In the genomic region with DNA sequence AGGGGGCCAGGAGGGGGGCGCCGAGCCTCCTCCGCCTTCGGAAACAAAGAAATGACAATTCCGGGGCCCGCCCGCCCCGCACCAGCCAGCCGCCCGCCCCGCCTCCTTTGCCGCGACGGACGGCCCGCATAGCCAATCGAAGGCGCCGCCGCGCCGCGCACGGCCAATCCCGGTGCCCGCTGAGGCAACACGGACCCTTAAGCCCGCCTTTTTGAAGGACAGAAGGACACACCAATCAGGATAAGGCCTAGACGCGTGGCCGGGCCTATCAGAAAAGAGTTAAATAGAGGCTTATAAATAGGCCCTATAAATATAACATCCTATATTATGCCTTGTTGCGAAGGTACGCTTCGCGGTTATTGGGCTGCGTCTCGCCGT, we compare ENCODE assay signal across 8 mouse cellular contexts. TPM values are rescaled to one million over a fixed set of nuclear protein-coding genes. Genes with fewer than 3 reads are reported as not detected.
A peak's percentile ranks its signal among the peaks of the same experiment; 100 is the strongest.
DNase-seq lines count a peak whose midpoint lies in the region; ATAC-seq and TF ChIP-seq lines count a peak whose summit lies in the region.

Gene Maco1 (minus strand): TSS at position 87 of the 378 bp plus-strand sequence.

- peak; percentile 98 for DNase-seq in adipocyte (ENCODE audit: low spot score)
- DNase-seq in gastrocnemius, postnatal 10 days: peak; percentile 98
- peak; percentile 100 for DNase-seq in intestine, embryonic 14.5 days (ENCODE audit: low spot score)
- peak; percentile 100 for DNase-seq in left cerebral cortex, postnatal 14 days (ENCODE audit: low spot score in 2 of 2)
- peak; percentile 98 for DNase-seq in mesoderm, embryonic 11.5 days (ENCODE audit: low read depth, low spot score)
- peak; percentile 99 for DNase-seq in right cerebral cortex, postnatal 36 days (ENCODE audit: low spot score in 2 of 2)
- DNase-seq in yolk sac, embryonic 10.5 days (ENCODE audit: low spot score): peak; percentile 99

- no peaks in the 10 kb centered on the region for H3K36me3 ChIP-seq in intestine, embryonic 14.5 days (ENCODE audit: control insufficient read depth, insufficient read depth, low read length)

- H3K9ac ChIP-seq in intestine, embryonic 14.5 days (ENCODE audit: low read length): peak within 1 kb of the TSS; percentile 91

- peak within 1 kb of the TSS; percentile 75 for H3K4me2 ChIP-seq in intestine, embryonic 14.5 days (ENCODE audit: low read length)

- no peaks in the 10 kb centered on the region for H3K27me3 ChIP-seq in intestine, embryonic 14.5 days (replicated peaks; ENCODE audit: control insufficient read depth, insufficient read depth, low read length)

- peaks cover 2% of the 10 kb centered on the region; the same call in 1 of the 2 replicates for H3K4me1 ChIP-seq in cortical plate, adult 2 months (ENCODE audit: control insufficient read depth, insufficient read depth, low read length)
- H3K4me1 ChIP-seq in intestine, embryonic 14.5 days (replicated peaks; ENCODE audit: control insufficient read depth, insufficient read depth, low read length): peaks cover 14% of the 10 kb centered on the region

- intact Hi-C loops in left cerebral cortex, postnatal 14 days (cut with DNase I): loop anchor here (2.0 kb wide), 1 partner anchor 70 kb away; the partner anchor contains the start of gene Rsrp1

- H3K27ac ChIP-seq in cortical plate, adult 2 months (ENCODE audit: insufficient read depth, low read length): peak within 1 kb of the TSS; percentile 98
- H3K27ac ChIP-seq in intestine, embryonic 14.5 days (ENCODE audit: low read depth): peak within 1 kb of the TSS; percentile 88

- H3K4me3 ChIP-seq in cortical plate, adult 2 months (ENCODE audit: insufficient read depth, low read length): peak within 1 kb of the TSS; percentile 46
- H3K4me3 ChIP-seq in intestine, embryonic 14.5 days (ENCODE audit: low read depth, low read length): peak within 1 kb of the TSS; percentile 93

- H3K9me3 ChIP-seq in intestine, embryonic 14.5 days (ENCODE audit: control insufficient read depth, low read length): no peaks in the 10 kb centered on the region

- no peak for TF ChIP-seq POLR2A in cortical plate, adult 2 months (IDR thresholded peaks at IDR 0.05; ENCODE audit: extremely low read depth, insufficient read depth, low read length)

- WGBS in intestine, embryonic 14.5 days: under 1% methylated on average over 35 of the region's 38 CpGs

- no peak for TF ChIP-seq CTCF in cortical plate, adult 2 months (IDR thresholded peaks at IDR 0.05; ENCODE audit: extremely low read depth, insufficient read depth, low read length)

- peak; percentile 97 for ATAC-seq in intestine, embryonic 14.5 days (replicated peaks; ENCODE audit: low FRiP score, low TSS enrichment, low read depth)

RNA-seq across cellular contexts. Expression of gene Maco1, which starts in this region (rescaled TPM):
- 42.2 and 47.0 TPM in 2 replicates for polyA plus RNA-seq in cortical plate, adult 2 months (2012; rRNA removed)
- 10 to 100 TPM; 16.7 to 22.2 TPM for total RNA-seq in gastrocnemius, postnatal 10 days (2021)
- polyA plus RNA-seq in intestine, embryonic 14.5 days (2014; fragmentation: Nextera tagmentation; extraction: Ambion mirVana): 34.2 and 35.8 TPM in 2 replicates
- 10 to 100 TPM; 49.2 to 53.0 TPM for total RNA-seq in left cerebral cortex, postnatal 14 days (2021)

Comparison
In these comparisons a context has a peak if more than half of its experiments do, and no peak if none do; other contexts are left out.
1. Peak in every context shown above with its lines: DNase-seq, ATAC-seq, H3K4me3 ChIP-seq and H3K27ac ChIP-seq.